35 mouse cellular contexts compared by ENCODE assay signal in genomic region chr10:117004695-117005094, GRCm38 (mm10). TPM values are rescaled to one million over a fixed set of nuclear protein-coding genes. Genes with fewer than 3 reads are reported as not detected.
DNase-seq lines count a peak whose midpoint lies in the region; ATAC-seq lines count a peak whose summit lies in the region.
"Had no signal": no experiment of that assay in that cellular context is flagged by ENCODE, and none has a peak within 500 bp of the region (broad histone marks: within the 10 kb centered on the region; RNA-seq: fewer than 3 reads in every experiment).

No protein-coding gene starts in this region.

- H3K27me3 ChIP-seq in hindbrain, embryonic 13.5 days = no peaks in the 10 kb centered on the region
- no peaks in the 10 kb centered on the region for H3K27me3 ChIP-seq in hindbrain, embryonic 11.5 days (ENCODE audit: control insufficient read depth, insufficient read depth, low read length)
- H3K27me3 ChIP-seq in neural tube, embryonic 13.5 days = no peaks in the 10 kb centered on the region
- no peaks in the 10 kb centered on the region for H3K27me3 ChIP-seq in limb, embryonic 12.5 days
- H3K27me3 ChIP-seq: CH12.LX; embryonic facial prominence, embryonic 13.5 days; forebrain, embryonic 13.5 days; heart, embryonic 12.5 days; kidney, embryonic 15.5 days; liver, embryonic 15.5 days; lung, embryonic 15.5 days; Patski; stomach, embryonic 15.5 days had no signal

- H3K27ac ChIP-seq in hindbrain, embryonic 13.5 days = 0 out of 2 replicates have a peak overlapping the region, but pooled peaks have one; percentile 20
- no peak overlapping the region for H3K27ac ChIP-seq in hindbrain, embryonic 11.5 days (ENCODE audit: low read depth, low read length)
- H3K27ac ChIP-seq in neural tube, embryonic 13.5 days (replicated peaks) = peak overlapping the region; percentile 18; the same call in 1 of the 2 replicates
- H3K27ac ChIP-seq in limb, embryonic 12.5 days = 0 out of 2 replicates have a peak overlapping the region, but pooled peaks have one; percentile 23
- H3K27ac ChIP-seq: embryonic facial prominence, embryonic 13.5 days; forebrain, embryonic 13.5 days; liver, embryonic 15.5 days; lung, embryonic 15.5 days; stomach, embryonic 15.5 days had no signal

- H3K36me3 ChIP-seq in hindbrain, embryonic 13.5 days = no peaks in the 10 kb centered on the region
- H3K36me3 ChIP-seq in hindbrain, embryonic 11.5 days (ENCODE audit: control insufficient read depth, insufficient read depth, low read length) = no peaks in the 10 kb centered on the region
- H3K36me3 ChIP-seq in neural tube, embryonic 13.5 days = no peaks in the 10 kb centered on the region
- H3K36me3 ChIP-seq in limb, embryonic 12.5 days = no peaks in the 10 kb centered on the region
- H3K36me3 ChIP-seq: embryonic facial prominence, embryonic 13.5 days; G1E; heart, embryonic 12.5 days; kidney, embryonic 15.5 days; liver, embryonic 15.5 days; lung, embryonic 15.5 days; stomach, embryonic 15.5 days had no signal

- H3K4me1 ChIP-seq in hindbrain, embryonic 13.5 days (replicated peaks) = peaks cover 7% of the 10 kb centered on the region
- H3K4me1 ChIP-seq in hindbrain, embryonic 11.5 days (replicated peaks; ENCODE audit: control insufficient read depth, insufficient read depth, low read length) = no peaks in the 10 kb centered on the region
- peaks cover 19% of the 10 kb centered on the region for H3K4me1 ChIP-seq in neural tube, embryonic 13.5 days (replicated peaks)
- peaks cover 17% of the 10 kb centered on the region for H3K4me1 ChIP-seq in limb, embryonic 12.5 days (replicated peaks)
- H3K4me1 ChIP-seq: forebrain, embryonic 13.5 days; liver, embryonic 15.5 days; lung, embryonic 15.5 days; stomach, embryonic 15.5 days had no signal

- H3K9ac ChIP-seq in hindbrain, embryonic 13.5 days = no peak overlapping the region
- no peak overlapping the region for H3K9ac ChIP-seq in hindbrain, embryonic 11.5 days (ENCODE audit: low read depth, low read length)
- H3K9ac ChIP-seq in neural tube, embryonic 13.5 days = no peak overlapping the region
- H3K9ac ChIP-seq in limb, embryonic 12.5 days (replicated peaks) = no peak overlapping the region
- H3K9ac ChIP-seq: embryonic facial prominence, embryonic 13.5 days; forebrain, embryonic 13.5 days; heart, embryonic 12.5 days; kidney, embryonic 15.5 days; liver, embryonic 15.5 days; lung, embryonic 15.5 days; stomach, embryonic 15.5 days had no signal

- H3K4me2 ChIP-seq in hindbrain, embryonic 13.5 days = no peak overlapping the region
- H3K4me2 ChIP-seq in hindbrain, embryonic 11.5 days (replicated peaks; ENCODE audit: low read depth, low read length) = no peak overlapping the region
- H3K4me2 ChIP-seq in neural tube, embryonic 13.5 days = no peak overlapping the region
- H3K4me2 ChIP-seq in limb, embryonic 12.5 days = 0 out of 2 replicates have a peak overlapping the region, but pooled peaks have one; percentile 4
- H3K4me2 ChIP-seq: embryonic facial prominence, embryonic 13.5 days; forebrain, embryonic 13.5 days; heart, embryonic 12.5 days; kidney, embryonic 15.5 days; liver, embryonic 15.5 days; lung, embryonic 15.5 days; stomach, embryonic 15.5 days had no signal

- no peak for DNase-seq in hindbrain, embryonic 11.5 days (ENCODE audit: low spot score)
- no peak for DNase-seq in neural tube, embryonic 10.5 days (ENCODE audit: extremely low spot score, low spot score)
- no peak for DNase-seq in embryo, embryonic 10.5 days (ENCODE audit: low spot score)
- no peak for DNase-seq in layer of hippocampus, postnatal 14 days (ENCODE audit: low spot score in 2 of 2)
- DNase-seq: B cell, adult 2 months; cerebellum, adult 11-12 months; cerebellum, postnatal 10 days; heart, postnatal 10 days; kidney, postnatal 36 days; liver; lung, postnatal 36 days; thymus, postnatal 25 days had no signal

- ATAC-seq in hindbrain, embryonic 13.5 days (ENCODE audit: low FRiP score) = no peak; the same call in 1 of the 2 replicates
- ATAC-seq in hindbrain, embryonic 11.5 days (ENCODE audit: low FRiP score) = no peak; the same call in 1 of the 2 replicates
- ATAC-seq in neural tube, embryonic 13.5 days (ENCODE audit: low read depth) = peak; percentile 33; the same call in 1 of the 2 replicates
- ATAC-seq in limb, embryonic 12.5 days (ENCODE audit: insufficient number of reproducible peaks, insufficient read depth, low FRiP score, low TSS enrichment, low read depth) = peak; percentile 75; the same call in 1 of the 2 replicates
- ATAC-seq: forebrain, embryonic 13.5 days; intestine, postnatal 0 days; Patski had no signal

- no peak overlapping the region for H3K4me3 ChIP-seq in hindbrain, embryonic 13.5 days
- H3K4me3 ChIP-seq in hindbrain, embryonic 11.5 days (ENCODE audit: low read depth, low read length) = no peak overlapping the region
- H3K4me3 ChIP-seq in neural tube, embryonic 13.5 days = no peak overlapping the region
- H3K4me3 ChIP-seq in limb, embryonic 12.5 days (replicated peaks) = no peak overlapping the region
- H3K4me3 ChIP-seq: embryonic facial prominence, embryonic 13.5 days; forebrain, embryonic 13.5 days; heart, embryonic 12.5 days; kidney, embryonic 15.5 days; liver, embryonic 15.5 days; lung, embryonic 15.5 days; megakaryocyte, embryonic 14.5 days; stomach, embryonic 15.5 days had no signal

- no peaks in the 10 kb centered on the region for H3K9me3 ChIP-seq in hindbrain, embryonic 13.5 days
- no peaks in the 10 kb centered on the region for H3K9me3 ChIP-seq in hindbrain, embryonic 11.5 days (ENCODE audit: control insufficient read depth, low read length)
- no peaks in the 10 kb centered on the region for H3K9me3 ChIP-seq in neural tube, embryonic 13.5 days
- H3K9me3 ChIP-seq in limb, embryonic 12.5 days = no peaks in the 10 kb centered on the region
- H3K9me3 ChIP-seq: embryonic facial prominence, embryonic 13.5 days; forebrain, embryonic 13.5 days; G1E; heart, embryonic 12.5 days; kidney, embryonic 15.5 days; liver, embryonic 15.5 days; lung, embryonic 15.5 days; stomach, embryonic 15.5 days had no signal

- WGBS in hindbrain, embryonic 13.5 days = 59% methylated on average over 5 of the region's 5 CpGs
- 76% methylated on average over 5 of the region's 5 CpGs for WGBS in hindbrain, embryonic 11.5 days
- 54% methylated on average over 5 of the region's 5 CpGs for WGBS in neural tube, embryonic 13.5 days
- 23% methylated on average over 5 of the region's 5 CpGs for WGBS in limb, embryonic 12.5 days

RNA-seq across cellular contexts. Expression of gene Best3, which starts 18.6 kb away (rescaled TPM):
- polyA plus RNA-seq in hindbrain, embryonic 13.5 days (2015; fragmentation: Nextera tagmentation; extraction: Ambion mirVana) = 0.08 and 0.14 TPM in 2 replicates
- 0.08 and 0.20 TPM in 2 replicates for polyA plus RNA-seq in hindbrain, embryonic 11.5 days (2014; fragmentation: Nextera tagmentation; extraction: Ambion mirVana)
- polyA plus RNA-seq in neural tube, embryonic 13.5 days (2015; fragmentation: Nextera tagmentation; extraction: Ambion mirVana) = 0.34 TPM in 1 of 2 replicates, not detected in the other
- 0.35 and 0.48 TPM in 2 replicates for polyA plus RNA-seq in limb, embryonic 12.5 days (2016; fragmentation: Nextera tagmentation; extraction: Ambion mirVana)
- total RNA-seq in layer of hippocampus, postnatal 14 days (2021) = 1 to 10 TPM; 2.2 to 2.3 TPM
- total RNA-seq: CH12.LX; G1E; neutrophil, adult 5-6 weeks had no signal
- polyA plus RNA-seq: G1E; intestine, postnatal 0 days; Patski had no signal

RNA-seq across cellular contexts. Expression of gene Gm10271, which starts 32.3 kb away (rescaled TPM):
- not detected in 2 replicates for polyA plus RNA-seq in hindbrain, embryonic 13.5 days (2015; fragmentation: Nextera tagmentation; extraction: Ambion mirVana)
- polyA plus RNA-seq in hindbrain, embryonic 11.5 days (2014; fragmentation: Nextera tagmentation; extraction: Ambion mirVana) = not detected in 2 replicates
- polyA plus RNA-seq in neural tube, embryonic 13.5 days (2015; fragmentation: Nextera tagmentation; extraction: Ambion mirVana) = not detected in 2 replicates
- not detected in 2 replicates for polyA plus RNA-seq in limb, embryonic 12.5 days (2016; fragmentation: Nextera tagmentation; extraction: Ambion mirVana)
- total RNA-seq in layer of hippocampus, postnatal 14 days (2021) = not detected
- total RNA-seq: adrenal gland, adult 18-20 months; adrenal gland, postnatal 4 days; CH12.LX; G1E; gastrocnemius, adult 8-10 months; heart, postnatal 10 days; layer of hippocampus, adult 8-10 months; left cerebral cortex, adult 8-10 months; neutrophil, adult 5-6 weeks had no signal
- polyA plus RNA-seq: cortical plate, adult 2 months; embryonic facial prominence, embryonic 13.5 days; forebrain, embryonic 13.5 days; G1E; gonadal fat pad, adult 2 months; heart, embryonic 12.5 days; intestine, postnatal 0 days; kidney, embryonic 15.5 days; liver, embryonic 15.5 days; lung, embryonic 15.5 days; Patski; stomach, embryonic 15.5 days had no signal

RNA-seq across cellular contexts. Expression of gene Lrrc10, which starts 40.4 kb away (rescaled TPM):
- not detected in 2 replicates for polyA plus RNA-seq in hindbrain, embryonic 13.5 days (2015; fragmentation: Nextera tagmentation; extraction: Ambion mirVana)
- polyA plus RNA-seq in hindbrain, embryonic 11.5 days (2014; fragmentation: Nextera tagmentation; extraction: Ambion mirVana) = 0.12 TPM in 1 of 2 replicates, not detected in the other
- not detected in 2 replicates for polyA plus RNA-seq in neural tube, embryonic 13.5 days (2015; fragmentation: Nextera tagmentation; extraction: Ambion mirVana)
- polyA plus RNA-seq in limb, embryonic 12.5 days (2016; fragmentation: Nextera tagmentation; extraction: Ambion mirVana) = 0.19 TPM in 2 replicates
- total RNA-seq in layer of hippocampus, postnatal 14 days (2021) = under 1 TPM in 1 of 2 experiments, not detected in 1; 0.30 TPM
- total RNA-seq: adrenal gland, adult 18-20 months; adrenal gland, postnatal 4 days; CH12.LX; G1E; neutrophil, adult 5-6 weeks had no signal
- polyA plus RNA-seq: embryonic facial prominence, embryonic 13.5 days; forebrain, embryonic 13.5 days; intestine, postnatal 0 days; kidney, embryonic 15.5 days; liver, embryonic 15.5 days; Patski; stomach, embryonic 15.5 days had no signal

RNA-seq across cellular contexts. Expression of gene Rab3ip, which starts 54.1 kb away (rescaled TPM):
- 46.1 and 49.7 TPM in 2 replicates for polyA plus RNA-seq in hindbrain, embryonic 13.5 days (2015; fragmentation: Nextera tagmentation; extraction: Ambion mirVana)
- 43.7 and 48.9 TPM in 2 replicates for polyA plus RNA-seq in hindbrain, embryonic 11.5 days (2014; fragmentation: Nextera tagmentation; extraction: Ambion mirVana)
- 50.7 and 50.8 TPM in 2 replicates for polyA plus RNA-seq in neural tube, embryonic 13.5 days (2015; fragmentation: Nextera tagmentation; extraction: Ambion mirVana)
- polyA plus RNA-seq in limb, embryonic 12.5 days (2016; fragmentation: Nextera tagmentation; extraction: Ambion mirVana) = 41.9 and 44.4 TPM in 2 replicates
- total RNA-seq in layer of hippocampus, postnatal 14 days (2021) = 10 to 100 TPM; 67.3 to 69.6 TPM

RNA-seq across cellular contexts. Expression of gene Cct2, which starts 58.9 kb away (rescaled TPM):
- polyA plus RNA-seq in hindbrain, embryonic 13.5 days (2015; fragmentation: Nextera tagmentation; extraction: Ambion mirVana) = 276 and 284 TPM in 2 replicates
- polyA plus RNA-seq in hindbrain, embryonic 11.5 days (2014; fragmentation: Nextera tagmentation; extraction: Ambion mirVana) = 321 and 357 TPM in 2 replicates
- polyA plus RNA-seq in neural tube, embryonic 13.5 days (2015; fragmentation: Nextera tagmentation; extraction: Ambion mirVana) = 279 and 303 TPM in 2 replicates
- polyA plus RNA-seq in limb, embryonic 12.5 days (2016; fragmentation: Nextera tagmentation; extraction: Ambion mirVana) = 272 and 279 TPM in 2 replicates
- 100 to 1,000 TPM; 203 to 205 TPM for total RNA-seq in layer of hippocampus, postnatal 14 days (2021)

Comparison
In these comparisons a context has a peak if more than half of its experiments do, and no peak if none do; other contexts are left out.
1. ATAC-seq: peak in neural tube, embryonic 13.5 days (single experiment) and limb, embryonic 12.5 days (single experiment); none in hindbrain, embryonic 13.5 days (single experiment) and hindbrain, embryonic 11.5 days (single experiment).